Mouse (Mus musculus): ENCODE measurements around the gene Slc27a4.

DNA sequence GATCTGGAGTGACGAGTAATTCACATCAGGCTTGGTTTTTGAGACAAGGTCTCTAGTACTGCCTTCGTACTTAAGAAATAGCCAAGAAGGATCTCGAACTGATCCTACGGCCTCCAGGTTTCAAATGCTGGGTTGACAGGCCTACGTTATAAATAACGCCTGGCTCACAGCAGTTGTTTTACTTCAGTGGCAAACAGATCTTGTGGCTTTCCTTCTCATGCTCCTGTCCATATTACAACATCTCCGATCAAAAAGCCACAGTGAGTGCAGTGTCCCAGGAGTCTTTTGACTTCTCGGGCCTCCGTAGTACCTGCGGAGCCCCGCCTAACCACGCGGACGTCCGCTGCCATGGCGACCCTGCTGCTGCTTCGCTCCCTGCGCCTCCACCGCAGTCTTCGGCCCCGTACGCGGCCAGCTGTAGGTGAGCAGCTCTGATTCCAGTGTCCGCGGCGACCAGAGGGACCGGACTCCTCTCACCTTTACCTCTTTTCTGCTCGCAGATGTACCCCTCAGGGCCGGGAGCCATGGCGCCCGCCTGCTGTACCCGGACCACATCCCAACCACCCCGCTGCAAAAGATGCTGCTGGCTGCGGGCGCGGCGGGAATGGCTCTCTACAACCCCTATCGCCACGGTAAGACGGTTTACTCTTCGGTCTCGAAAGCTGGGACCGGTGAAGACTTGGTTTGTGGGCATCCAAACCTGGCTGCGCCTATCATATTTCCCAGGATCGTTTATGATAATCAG lies 14.3 kb upstream of the Slc27a4 start, which contains the start of gene Trub2:
- TF ChIP-seq CTCF (IDR thresholded peaks at IDR 0.05; ENCODE audit: low read depth, low read length) (no peak), POLR2A (IDR thresholded peaks at IDR 0.05; ENCODE audit: insufficient read depth, low read length) (no peak), EP300 (IDR thresholded peaks at IDR 0.05; ENCODE audit: insufficient read depth, low read depth, low read length) (no peak)

Data from ES-Bruce4 (cell line).